Mouse (Mus musculus) myocyte (in vitro differentiated cells): ENCODE measurements around the gene Grb2.

Experiments
- MYOD1 ChIP-seq, 3 experiments: IDR thresholded peaks; one replicate each; pipeline ENCODE4 v1.6.1; 2011; ENCODE audit warnings: control low read depth in 2 of 3, low read depth in 2 of 3, mild to moderate bottlenecking in 2 of 3, moderate library complexity in 1 of 3; ENCODE audit not compliant: insufficient read length in 2 of 3, control insufficient read depth in 1 of 3
- POLR2A ChIP-seq: IDR thresholded peaks from one replicate; pipeline ENCODE4 v1.6.1; 2011; ENCODE audit warnings: low read depth, mild to moderate bottlenecking, control low read depth, moderate library complexity; ENCODE audit not compliant: insufficient read length
- USF1 ChIP-seq: IDR thresholded peaks from one replicate; pipeline ENCODE4 v1.6.1; 2011; ENCODE audit warnings: low read depth, mild to moderate bottlenecking, control low read depth, moderate library complexity

DNA sequence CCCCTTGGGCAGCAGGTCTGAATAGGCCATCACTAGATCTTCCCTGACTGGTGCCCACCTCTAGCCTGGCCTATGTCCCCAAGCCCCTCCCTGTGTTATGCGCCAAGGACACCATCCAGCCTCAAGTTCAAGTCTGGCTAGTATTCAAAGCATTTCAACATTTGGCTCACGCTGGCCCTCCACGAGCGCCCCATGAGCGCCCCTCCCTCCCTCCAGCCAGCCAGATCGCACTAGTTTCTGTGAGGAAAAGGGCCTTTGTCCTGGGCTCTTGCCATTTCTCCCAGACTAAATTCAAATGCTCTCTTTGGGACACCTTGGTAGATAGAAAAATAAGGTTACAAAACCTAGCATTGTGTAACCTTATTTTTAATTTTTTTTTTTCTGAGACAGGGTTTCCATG is 92.5 kb downstream of the Grb2 start:
- TF ChIP-seq MYOD1 (IDR thresholded peaks at IDR 0.05; ENCODE audit: control insufficient read depth in 1 of 3, insufficient read length in 2 of 3, low read depth in 2 of 3) (no peak), USF1 (no peak), POLR2A (no peak)
